Mouse (Mus musculus): ENCODE measurements around the gene Mgme1. TPM values are rescaled to one million over a fixed set of nuclear protein-coding genes. Genes with fewer than 3 reads are reported as not detected.

Mgme1 gene
- polyA plus RNA-seq, 1 experiment from 2014 or later, result 11.3 TPM

DNA sequence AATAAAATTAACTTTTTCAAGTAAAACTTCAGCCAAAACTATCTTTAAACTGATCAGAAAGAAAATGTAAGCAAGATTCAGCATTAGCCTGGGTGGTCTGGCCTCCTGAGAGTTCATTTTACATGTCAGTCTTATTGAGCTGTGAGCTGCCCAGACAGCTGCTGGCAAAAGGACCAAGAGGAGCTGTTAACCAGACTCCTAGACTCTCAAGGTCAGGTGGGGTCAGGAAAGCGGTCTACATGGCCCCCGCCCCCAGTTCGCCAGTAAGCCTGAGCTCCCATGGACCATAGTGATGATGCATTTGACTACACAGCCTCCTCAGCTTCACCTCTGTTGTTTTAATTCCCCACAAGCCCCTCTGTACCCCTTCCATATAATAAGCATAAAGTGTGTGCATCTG, 34.7 kb upstream of the Mgme1 start:
- no peak overlapping the region for H3K9ac ChIP-seq (replicated peaks; ENCODE audit: low read depth, low read length)
- no peaks in the 10 kb centered on the region for H3K36me3 ChIP-seq (ENCODE audit: control insufficient read depth, insufficient read depth, low read length)
- H3K27ac ChIP-seq (ENCODE audit: low read depth, low read length), result no peak overlapping the region
- H3K27me3 ChIP-seq (ENCODE audit: control insufficient read depth, insufficient read depth, low read length), result no peaks in the 10 kb centered on the region
- H3K4me3 ChIP-seq (ENCODE audit: low read depth, low read length), result no peak overlapping the region
- no peaks in the 10 kb centered on the region for H3K4me1 ChIP-seq (ENCODE audit: control insufficient read depth, insufficient read depth, low read length)
- ATAC-seq (ENCODE audit: low read depth), result no peak
- no peak overlapping the region for H3K4me2 ChIP-seq (ENCODE audit: low read depth, low read length)
- 54% methylated on average over 3 of the region's 3 CpGs for WGBS
- no peaks in the 10 kb centered on the region; the same call in 1 of the 2 replicates for H3K9me3 ChIP-seq (ENCODE audit: control insufficient read depth, low read length)

DNA sequence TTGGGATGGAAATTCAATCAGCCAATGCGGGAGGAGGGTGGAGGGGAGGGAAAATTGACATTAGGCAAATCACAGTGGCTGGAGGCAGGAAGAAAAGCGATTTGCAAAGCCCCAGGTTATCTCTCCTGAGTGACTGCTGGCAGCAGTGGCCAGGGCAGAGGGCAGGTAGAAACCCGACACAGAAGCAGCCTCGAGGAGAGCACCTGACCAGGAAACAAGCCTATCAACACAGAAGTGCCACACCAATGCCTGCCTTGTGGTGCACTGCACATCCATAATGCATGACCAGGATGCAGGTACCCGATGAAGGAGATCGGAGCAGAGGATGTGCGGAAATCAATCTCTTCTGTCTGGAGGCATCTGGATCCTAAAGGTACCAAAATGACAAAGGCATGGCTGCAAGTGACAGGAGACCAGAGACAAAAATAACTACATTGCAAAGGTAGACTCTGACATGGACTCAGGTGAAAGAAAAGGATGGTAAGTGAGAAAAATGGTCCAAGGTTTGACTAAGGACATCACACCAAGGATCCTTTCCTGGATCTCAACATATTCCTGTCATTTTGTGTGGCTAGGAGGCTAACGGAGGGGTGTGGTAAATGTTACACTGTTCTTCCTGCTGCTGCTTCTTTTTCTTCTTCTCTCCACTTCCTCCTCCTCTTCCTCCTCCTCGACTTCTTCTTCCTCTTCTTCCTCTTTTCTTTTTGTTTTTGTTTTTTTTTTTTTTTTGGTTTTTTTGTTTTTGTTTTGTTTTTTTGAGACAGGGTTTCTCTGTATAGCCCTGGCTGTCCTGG, 33.5 kb upstream of the Mgme1 start:
- Histone ChIP-seq H3K9me3 (ENCODE audit: control insufficient read depth, low read length) (no peaks in the 10 kb centered on the region; the same call in 1 of the 2 replicates), H3K27ac (ENCODE audit: low read depth, low read length) (no peak overlapping the region), H3K27me3 (ENCODE audit: control insufficient read depth, insufficient read depth, low read length) (no peaks in the 10 kb centered on the region), H3K4me2 (ENCODE audit: low read depth, low read length) (no peak overlapping the region), H3K9ac (replicated peaks; ENCODE audit: low read depth, low read length) (no peak overlapping the region), H3K36me3 (ENCODE audit: control insufficient read depth, insufficient read depth, low read length) (no peaks in the 10 kb centered on the region), H3K4me1 (ENCODE audit: control insufficient read depth, insufficient read depth, low read length) (no peaks in the 10 kb centered on the region), H3K4me3 (ENCODE audit: low read depth, low read length) (no peak overlapping the region)
- whole genome bisulfite sequencing, result 65% methylated on average over 9 of the region's 9 CpGs
- ATAC-seq (ENCODE audit: low read depth), result no peak

DNA sequence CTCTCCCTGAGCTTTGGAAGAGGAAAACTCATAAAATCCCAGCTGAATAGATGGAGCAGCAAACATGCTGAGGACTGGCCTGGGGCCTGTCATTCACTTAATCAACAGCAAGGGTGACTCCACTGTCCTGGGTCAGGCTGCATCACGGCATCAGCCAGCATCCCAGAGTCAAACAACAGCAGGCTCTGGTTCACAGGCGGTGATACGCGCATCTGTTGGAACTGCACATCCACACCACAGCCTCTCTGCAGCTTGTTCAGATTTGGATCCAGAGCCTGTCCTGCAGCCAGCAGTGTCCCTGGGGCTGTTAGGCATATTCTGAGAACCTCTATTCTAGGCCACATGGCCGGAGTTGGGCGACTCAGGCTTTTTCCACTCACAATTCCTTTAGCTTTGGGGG, 32.1 kb upstream of the Mgme1 start:
- no peaks in the 10 kb centered on the region for H3K27me3 ChIP-seq (ENCODE audit: control insufficient read depth, insufficient read depth, low read length)
- H3K9me3 ChIP-seq (ENCODE audit: control insufficient read depth, low read length), result no peaks in the 10 kb centered on the region; the same call in 1 of the 2 replicates
- H3K4me3 ChIP-seq (ENCODE audit: low read depth, low read length), result no peak overlapping the region
- no peak overlapping the region for H3K27ac ChIP-seq (ENCODE audit: low read depth, low read length)
- ATAC-seq (ENCODE audit: low read depth), result no peak
- 83% methylated on average over 6 of the region's 6 CpGs for WGBS
- no peaks in the 10 kb centered on the region for H3K4me1 ChIP-seq (ENCODE audit: control insufficient read depth, insufficient read depth, low read length)
- no peak overlapping the region for H3K4me2 ChIP-seq (ENCODE audit: low read depth, low read length)
- no peaks in the 10 kb centered on the region for H3K36me3 ChIP-seq (ENCODE audit: control insufficient read depth, insufficient read depth, low read length)
- H3K9ac ChIP-seq (replicated peaks; ENCODE audit: low read depth, low read length), result no peak overlapping the region

DNA sequence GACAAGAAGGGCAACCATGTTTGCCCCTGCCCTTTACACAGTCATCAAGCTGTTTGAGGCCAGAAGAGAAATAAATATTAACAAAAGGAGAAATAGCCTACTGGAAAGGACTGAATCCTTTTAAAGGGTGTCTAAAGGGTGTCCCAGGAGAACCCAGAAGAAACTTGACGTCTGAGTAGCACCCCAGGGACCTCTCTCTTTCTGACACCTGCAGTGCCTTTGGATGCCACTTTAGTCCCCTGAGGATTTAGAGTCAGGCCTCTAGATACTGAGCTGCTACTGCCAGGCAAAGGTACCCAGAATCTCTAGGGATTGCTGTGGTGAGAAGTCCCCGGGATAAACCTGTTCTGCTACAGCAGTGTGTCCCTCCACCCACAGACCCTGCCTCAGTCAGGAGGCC, 31.1 kb upstream of the Mgme1 start:
- no peaks in the 10 kb centered on the region; the same call in 1 of the 2 replicates for H3K9me3 ChIP-seq (ENCODE audit: control insufficient read depth, low read length)
- no peaks in the 10 kb centered on the region for H3K27me3 ChIP-seq (ENCODE audit: control insufficient read depth, insufficient read depth, low read length)
- no peak overlapping the region for H3K9ac ChIP-seq (replicated peaks; ENCODE audit: low read depth, low read length)
- no peak for ATAC-seq (ENCODE audit: low read depth)
- no peak overlapping the region for H3K4me2 ChIP-seq (ENCODE audit: low read depth, low read length)
- WGBS, result 60% methylated on average over 2 of the region's 2 CpGs
- H3K4me1 ChIP-seq (ENCODE audit: control insufficient read depth, insufficient read depth, low read length), result no peaks in the 10 kb centered on the region
- H3K36me3 ChIP-seq (ENCODE audit: control insufficient read depth, insufficient read depth, low read length), result no peaks in the 10 kb centered on the region
- H3K4me3 ChIP-seq (ENCODE audit: low read depth, low read length), result no peak overlapping the region
- no peak overlapping the region for H3K27ac ChIP-seq (ENCODE audit: low read depth, low read length)

DNA sequence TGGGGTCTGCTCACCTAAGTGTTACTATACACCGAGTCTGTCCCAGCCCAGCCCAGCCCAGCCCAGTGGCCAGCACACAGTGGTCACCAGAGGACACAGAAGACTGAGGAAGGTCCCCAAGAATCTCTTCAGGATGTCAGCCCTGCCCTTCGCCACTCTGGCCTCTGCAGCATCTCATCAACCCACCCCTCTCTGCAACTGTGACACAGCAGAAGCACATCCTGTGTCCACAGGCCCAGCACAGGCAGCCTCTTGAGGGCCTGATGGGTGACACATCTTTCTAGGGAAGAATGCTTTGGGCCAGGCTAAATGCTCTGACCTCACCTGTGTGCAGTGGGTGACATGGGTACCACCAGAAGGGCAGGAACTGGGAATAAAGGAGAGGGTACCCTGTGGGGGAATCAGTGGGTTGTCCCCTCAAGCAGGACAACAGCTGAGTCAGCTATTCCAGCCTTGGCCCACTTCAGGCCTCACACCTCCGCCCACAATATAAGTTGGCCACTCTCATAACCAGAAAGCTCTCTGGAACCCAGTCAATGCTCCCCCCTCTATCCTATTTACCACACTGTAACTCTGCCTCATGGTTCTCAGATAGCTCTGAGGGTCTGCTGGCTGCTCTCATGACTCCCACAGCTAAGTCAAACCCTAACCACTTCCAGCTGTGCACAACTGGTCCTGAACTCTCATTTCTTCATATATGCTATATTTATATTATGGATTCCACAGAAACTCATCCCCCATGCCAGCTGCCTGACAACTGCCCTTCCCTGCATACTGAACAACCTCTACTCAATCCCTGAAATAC, 30.2 kb upstream of the Mgme1 start:
- H3K9me3 ChIP-seq (ENCODE audit: control insufficient read depth, low read length), result no peaks in the 10 kb centered on the region
- no peaks in the 10 kb centered on the region for H3K4me1 ChIP-seq (ENCODE audit: control insufficient read depth, insufficient read depth, low read length)
- H3K9ac ChIP-seq (replicated peaks; ENCODE audit: low read depth, low read length), result no peak overlapping the region
- 81% methylated on average over 3 of the region's 3 CpGs for WGBS
- no peak overlapping the region for H3K4me3 ChIP-seq (ENCODE audit: low read depth, low read length)
- H3K27ac ChIP-seq (ENCODE audit: low read depth, low read length), result no peak overlapping the region
- no peak overlapping the region for H3K4me2 ChIP-seq (ENCODE audit: low read depth, low read length)
- ATAC-seq (ENCODE audit: low read depth), result no peak
- no peaks in the 10 kb centered on the region for H3K27me3 ChIP-seq (ENCODE audit: control insufficient read depth, insufficient read depth, low read length)
- no peaks in the 10 kb centered on the region for H3K36me3 ChIP-seq (ENCODE audit: control insufficient read depth, insufficient read depth, low read length)

DNA sequence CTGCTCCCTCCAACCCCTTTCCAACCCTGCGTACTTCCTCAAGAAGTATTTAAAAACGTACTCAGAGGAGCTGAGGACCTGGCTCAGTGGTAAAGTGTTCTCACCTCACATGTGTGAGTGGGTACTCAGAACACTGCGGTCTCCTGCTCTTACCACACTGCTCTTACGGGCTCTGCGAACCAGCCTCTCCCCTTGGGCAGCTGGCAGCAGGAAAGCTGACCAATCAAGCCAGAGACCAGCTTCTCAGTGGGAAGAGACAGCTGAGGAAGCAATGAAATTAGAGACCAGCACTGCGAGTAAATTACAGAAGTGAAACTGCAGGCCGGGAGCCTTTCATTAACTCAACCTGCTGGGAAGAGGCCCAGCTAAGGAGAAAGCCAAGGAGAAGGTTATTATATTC, 25.0 kb upstream of the Mgme1 start:
- Histone ChIP-seq H3K27ac (ENCODE audit: low read depth, low read length) (no peak overlapping the region), H3K4me3 (ENCODE audit: low read depth, low read length) (no peak overlapping the region), H3K4me2 (ENCODE audit: low read depth, low read length) (no peak overlapping the region), H3K9ac (replicated peaks; ENCODE audit: low read depth, low read length) (no peak overlapping the region), H3K27me3 (ENCODE audit: control insufficient read depth, insufficient read depth, low read length) (no peaks in the 10 kb centered on the region), H3K36me3 (ENCODE audit: control insufficient read depth, insufficient read depth, low read length) (peaks cover 13% of the 10 kb centered on the region), H3K9me3 (ENCODE audit: control insufficient read depth, low read length) (no peaks in the 10 kb centered on the region), H3K4me1 (ENCODE audit: control insufficient read depth, insufficient read depth, low read length) (no peaks in the 10 kb centered on the region)
- WGBS, result 68% methylated on average over 7 of the region's 7 CpGs
- ATAC-seq (ENCODE audit: low read depth), result no peak; the same call in 1 of the 2 replicates

DNA sequence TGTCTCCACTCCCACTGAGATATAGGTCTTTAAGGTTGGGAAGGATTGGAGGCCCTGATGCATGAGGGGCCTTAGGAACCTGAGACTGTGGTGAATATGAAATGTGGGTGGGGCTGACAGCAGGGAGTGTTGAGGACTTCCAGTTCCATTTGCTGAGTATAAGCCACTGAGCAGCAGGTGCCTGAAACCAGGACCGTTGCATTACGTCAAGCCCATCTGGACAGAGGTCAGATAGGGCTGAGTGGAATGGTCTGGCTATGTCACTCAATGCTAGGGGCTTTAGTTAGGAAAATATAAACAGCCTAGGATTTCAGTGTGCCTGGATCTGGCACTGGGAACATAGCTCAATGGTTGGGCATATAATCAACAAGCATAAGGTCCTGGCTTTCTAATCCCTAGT, 24.2 kb upstream of the Mgme1 start:
- H3K27me3 ChIP-seq (ENCODE audit: control insufficient read depth, insufficient read depth, low read length), result no peaks in the 10 kb centered on the region
- no peaks in the 10 kb centered on the region for H3K4me1 ChIP-seq (ENCODE audit: control insufficient read depth, insufficient read depth, low read length)
- H3K9me3 ChIP-seq (ENCODE audit: control insufficient read depth, low read length), result no peaks in the 10 kb centered on the region
- H3K4me3 ChIP-seq (ENCODE audit: low read depth, low read length), result no peak overlapping the region
- H3K9ac ChIP-seq (replicated peaks; ENCODE audit: low read depth, low read length), result no peak overlapping the region
- peaks cover 20% of the 10 kb centered on the region for H3K36me3 ChIP-seq (ENCODE audit: control insufficient read depth, insufficient read depth, low read length)
- no peak overlapping the region for H3K27ac ChIP-seq (ENCODE audit: low read depth, low read length)
- 87% methylated on average over 2 of the region's 2 CpGs for WGBS
- H3K4me2 ChIP-seq (ENCODE audit: low read depth, low read length), result no peak overlapping the region
- ATAC-seq (ENCODE audit: low read depth), result no peak

DNA sequence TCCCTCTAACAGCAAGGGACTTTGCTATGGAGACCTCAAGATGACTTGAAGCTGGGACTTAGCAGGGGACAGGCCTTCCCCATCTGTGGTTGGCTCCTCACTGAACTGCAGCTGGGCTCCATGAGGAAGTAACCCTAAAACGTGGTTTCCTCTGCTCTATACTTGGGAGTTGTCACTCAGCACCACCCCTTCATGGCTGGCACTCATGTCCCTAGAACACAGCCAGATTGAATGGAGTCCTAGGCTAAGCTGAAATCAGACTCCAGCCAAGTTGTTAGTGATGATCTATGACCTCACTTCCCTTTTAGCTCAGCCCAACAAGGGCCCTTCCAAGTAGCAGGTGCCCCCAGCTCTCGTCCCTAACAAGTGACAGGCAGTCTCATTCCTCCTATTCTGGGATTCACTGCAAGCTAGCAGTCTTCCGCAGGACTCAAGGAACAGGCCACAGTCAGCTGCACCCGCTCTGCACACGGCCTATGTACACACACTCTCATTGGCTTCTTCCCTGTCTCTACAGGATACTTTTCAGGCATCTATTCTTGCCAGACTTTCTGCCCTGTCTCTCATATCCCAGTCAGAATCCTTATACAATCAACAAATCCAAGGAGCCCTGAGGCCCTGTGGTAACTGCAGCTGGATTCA, 23.0 kb upstream of the Mgme1 start:
- Histone ChIP-seq H3K4me3 (ENCODE audit: low read depth, low read length) (no peak overlapping the region), H3K9me3 (ENCODE audit: control insufficient read depth, low read length) (no peaks in the 10 kb centered on the region), H3K27me3 (ENCODE audit: control insufficient read depth, insufficient read depth, low read length) (no peaks in the 10 kb centered on the region), H3K36me3 (ENCODE audit: control insufficient read depth, insufficient read depth, low read length) (peaks cover 22% of the 10 kb centered on the region), H3K4me2 (ENCODE audit: low read depth, low read length) (no peak overlapping the region), H3K9ac (replicated peaks; ENCODE audit: low read depth, low read length) (no peak overlapping the region), H3K4me1 (ENCODE audit: control insufficient read depth, insufficient read depth, low read length) (no peaks in the 10 kb centered on the region), H3K27ac (ENCODE audit: low read depth, low read length) (no peak overlapping the region)
- 48% methylated on average over 5 of the region's 5 CpGs for WGBS
- ATAC-seq (ENCODE audit: low read depth), result no peak
